Mouse (Mus musculus): ENCODE measurements around the gene Olfr1416. TPM values are rescaled to one million over a fixed set of nuclear protein-coding genes. Genes with fewer than 3 reads are reported as not detected.

Olfr1416 gene
- not detected for total RNA-seq (2023)

GRCm38 (mm10) chr1:92485013-92485412 is at the start of gene Olfr1416:
TSS of gene Olfr1416 (minus strand) at chr1:92485113.

GRCm38 (mm10) chr1:92518561-92518960 is 33.6 kb upstream of the Olfr1416 start, which contains the start of gene Olfr1414:
TSS of gene Olfr1414 (minus strand) at chr1:92518661.

GRCm38 (mm10) chr1:92496001-92496400 is 11.1 kb upstream of the Olfr1416 start, which contains the start of gene Olfr1415:
TSS of gene Olfr1415 (minus strand) at chr1:92496101.

GRCm38 (mm10) chr1:92473165-92474041 is 11.5 kb downstream of the Olfr1416 start, which contains the start of gene Ndufa10:
TSS of gene Ndufa10 (minus strand) at chr1:92473860.

Other genes with a start within 250 kb of the Olfr1416 start
- gene Ndufa10, start 11.3 kb downstream of the Olfr1416 start, total RNA-seq (2023), result 137 TPM
- gene Olfr1415, start 11.0 kb upstream of the Olfr1416 start, total RNA-seq (2023), result not detected
- not detected for gene Olfr1414, start 33.5 kb upstream of the Olfr1416 start, total RNA-seq (2023)
- not detected for gene Olfr1413, start 86.2 kb upstream of the Olfr1416 start, total RNA-seq (2023)
- gene Olfr1412, start 100.7 kb upstream of the Olfr1416 start, total RNA-seq (2023), result not detected
- not detected for gene Olfr1411, start 109.3 kb upstream of the Olfr1416 start, total RNA-seq (2023)
- not detected for gene Olfr1410, start 120.7 kb upstream of the Olfr1416 start, total RNA-seq (2023)
- gene Olfr12, start 132.7 kb upstream of the Olfr1416 start, total RNA-seq (2023), result not detected
- gene Cops9, start 156.9 kb upstream of the Olfr1416 start, total RNA-seq (2023), result 98.9 TPM
- gene Otos, start 163.7 kb upstream of the Olfr1416 start, total RNA-seq (2023), result 0.59 TPM

Measured in CD4-positive naive resting alpha-beta T cell, adult 57 days (primary cell).